Mouse (Mus musculus) right cerebral cortex, postnatal 4 days (tissue): Measurements from ENCODE around the gene Dusp15.
A peak's percentile ranks its signal among the peaks of the same experiment; 100 is the strongest.

Experiments
- DNase-seq: peaks from one replicate; pipeline ENCODE4 v3.0.0-alpha.2; 2022

The Dusp15 gene

GRCm38 (mm10) chr2:152951065-152951849 lies at the start of gene Dusp15:
TSS of gene Dusp15 (minus strand) at chr2:152951698.
- peak; percentile 73 for DNase-seq

DNA sequence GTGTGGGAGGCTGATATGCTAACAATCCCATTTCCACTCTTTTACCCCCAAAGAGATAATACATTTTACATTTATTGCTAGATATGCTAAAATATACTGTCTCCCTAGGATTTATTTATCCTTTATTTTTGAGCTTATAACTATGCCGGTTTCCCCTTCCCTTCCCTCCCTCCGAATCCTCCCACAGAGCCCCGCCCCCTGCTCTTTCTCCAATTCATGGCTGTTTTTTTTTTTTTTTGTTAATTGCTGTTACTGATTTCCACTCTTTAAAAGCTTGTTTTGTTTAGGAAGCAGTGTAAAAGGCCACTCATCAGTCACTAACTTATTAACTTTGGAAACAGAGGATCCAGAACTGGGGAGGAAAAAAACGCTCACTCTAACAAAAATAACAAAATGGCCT lies 45.5 kb upstream of the Dusp15 start:
- no peak for DNase-seq

DNA sequence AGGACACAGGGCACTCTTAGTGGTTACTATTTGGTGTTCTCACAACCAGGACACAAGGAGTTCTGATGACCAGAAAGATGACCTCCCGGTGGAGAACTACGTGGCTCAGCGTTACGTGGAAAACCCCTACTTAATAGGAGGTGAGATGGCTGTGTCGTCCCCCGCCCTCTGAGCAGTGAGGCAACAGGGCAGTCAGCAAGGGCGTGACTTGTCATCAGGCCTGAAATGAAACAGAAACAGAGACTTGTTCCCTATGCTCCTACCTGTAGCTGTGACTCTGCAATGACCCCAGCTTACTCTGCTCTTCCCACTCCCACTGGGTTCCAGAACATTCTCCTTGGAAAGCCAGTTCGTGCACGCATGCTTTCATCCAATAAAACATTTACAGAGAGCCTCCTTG lies 40.0 kb upstream of the Dusp15 start:
- DNase-seq: no peak

DNA sequence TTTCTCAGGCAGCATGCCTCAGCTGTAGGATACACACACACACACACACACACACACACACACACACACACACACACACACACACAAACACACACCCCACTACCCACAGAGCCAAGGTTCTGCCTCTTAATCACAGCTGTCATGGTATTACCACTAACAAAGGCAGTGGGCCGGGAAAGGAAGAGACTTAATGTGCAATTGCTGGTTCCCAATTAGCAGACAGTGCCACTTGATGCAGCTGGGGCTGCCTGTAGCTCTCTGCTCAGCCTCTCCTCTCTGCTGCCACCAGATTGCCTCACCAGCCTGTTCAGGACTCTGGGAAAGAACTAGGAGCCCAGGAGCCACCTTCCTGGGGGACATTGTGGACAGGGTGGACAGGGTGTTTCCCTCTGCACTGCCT lies 34.1 kb upstream of the Dusp15 start:
- DNase-seq: no peak

DNA sequence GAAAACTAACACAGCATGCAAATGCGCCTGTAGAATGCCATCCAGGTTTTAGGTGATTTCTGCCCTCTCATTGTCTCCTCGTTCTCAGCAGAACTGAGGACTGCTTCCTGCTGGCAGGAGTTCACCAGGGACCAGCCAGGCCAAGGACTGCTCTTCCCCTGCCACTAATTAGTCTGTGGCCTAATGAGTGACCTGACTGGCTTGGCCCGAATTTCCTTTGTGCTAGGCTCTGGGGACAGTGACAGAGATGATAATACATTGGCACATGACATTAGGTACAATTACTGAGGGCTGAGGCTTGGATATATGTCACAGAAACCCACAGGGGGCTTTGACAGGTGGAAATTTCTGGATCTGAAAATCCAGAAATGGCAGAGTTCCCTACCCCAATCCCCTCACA lies 25.5 kb upstream of the Dusp15 start:
- no peak for DNase-seq

DNA sequence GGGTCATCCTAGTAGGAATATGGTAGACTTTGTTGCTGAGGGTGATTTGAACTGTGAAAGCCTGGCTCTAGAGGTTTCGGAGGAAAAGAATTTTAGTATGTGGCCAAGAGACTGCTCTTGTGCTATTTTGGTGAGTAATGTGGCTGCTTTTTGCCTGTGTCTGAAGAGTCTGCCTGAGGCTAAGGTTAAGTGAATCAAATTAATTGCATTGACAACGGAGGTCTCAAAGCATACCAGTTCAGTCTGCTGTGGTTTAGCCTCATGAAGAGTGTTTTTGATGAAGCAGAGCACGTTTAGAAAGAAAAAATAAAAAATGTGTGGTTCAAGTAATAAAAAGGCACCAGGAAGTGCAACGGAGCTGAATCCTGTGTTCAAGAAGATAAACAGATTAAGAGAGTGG lies 14.1 kb upstream of the Dusp15 start:
- DNase-seq: no peak

GRCm38 (mm10) chr2:152962091-152962793 lies 10.7 kb upstream of the Dusp15 start, which contains the start of gene Ttll9:
TSS of gene Ttll9 (plus strand) at chr2:152962485.
- DNase-seq: peak; percentile 71

- no peak for DNase-seq
Measured at GRCm38 (mm10) chr2:152958116-152958515, 6.6 kb upstream of the Dusp15 start.

GRCm38 (mm10) chr2:152951850-152952720 lies 587 bp upstream of the Dusp15 start:
- no peak for DNase-seq

GRCm38 (mm10) chr2:152950358-152951064 lies 987 bp downstream of the Dusp15 start:
- no peak for DNase-seq

DNA sequence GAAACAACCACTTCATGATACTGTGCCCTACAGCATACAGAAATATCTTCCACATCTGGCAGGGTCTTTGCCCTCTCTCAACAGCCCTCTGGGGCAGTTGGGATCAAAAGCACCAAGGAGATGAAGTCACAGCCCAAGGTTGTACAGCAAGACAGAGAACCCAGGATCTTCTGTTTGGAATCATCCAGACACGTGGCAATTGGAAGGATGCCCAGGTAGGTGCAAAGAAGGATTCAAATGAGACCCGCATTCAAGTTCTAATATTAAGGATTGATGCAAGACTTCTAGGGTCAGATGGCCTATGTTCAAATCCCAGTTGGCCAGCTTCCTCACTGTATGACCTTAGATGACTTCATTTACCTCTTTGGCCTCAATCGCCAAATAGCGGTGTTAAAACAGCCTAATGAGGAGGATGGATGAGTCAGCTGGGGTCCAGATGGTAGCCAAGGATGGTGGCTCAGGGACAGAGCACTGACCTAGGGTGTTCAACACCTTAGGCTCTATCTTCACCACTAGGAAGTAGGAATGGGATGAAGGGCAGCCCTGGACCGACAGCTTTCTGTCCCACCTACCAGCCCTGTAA lies 3.0 kb downstream of the Dusp15 start:
- DNase-seq: no peak

DNA sequence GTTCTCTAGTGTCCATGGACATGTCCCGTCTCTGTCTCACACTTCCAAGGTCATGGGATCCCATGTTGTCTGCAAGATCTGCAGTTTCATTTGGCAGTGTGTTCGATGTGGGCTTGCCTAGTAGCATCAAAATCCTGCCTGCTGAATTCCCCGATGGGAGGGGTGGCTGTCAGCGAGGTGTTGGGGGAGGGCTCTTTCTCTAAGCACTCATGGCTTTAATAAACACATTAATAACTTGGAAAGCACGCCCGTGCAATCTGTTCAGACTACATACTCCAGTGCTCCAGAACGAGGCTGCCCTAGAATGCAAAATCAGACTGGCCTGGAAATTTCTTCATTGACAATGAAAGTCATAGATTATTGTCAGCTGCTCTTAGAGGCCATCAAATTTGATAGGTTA lies 4.4 kb downstream of the Dusp15 start:
- no peak for DNase-seq

DNA sequence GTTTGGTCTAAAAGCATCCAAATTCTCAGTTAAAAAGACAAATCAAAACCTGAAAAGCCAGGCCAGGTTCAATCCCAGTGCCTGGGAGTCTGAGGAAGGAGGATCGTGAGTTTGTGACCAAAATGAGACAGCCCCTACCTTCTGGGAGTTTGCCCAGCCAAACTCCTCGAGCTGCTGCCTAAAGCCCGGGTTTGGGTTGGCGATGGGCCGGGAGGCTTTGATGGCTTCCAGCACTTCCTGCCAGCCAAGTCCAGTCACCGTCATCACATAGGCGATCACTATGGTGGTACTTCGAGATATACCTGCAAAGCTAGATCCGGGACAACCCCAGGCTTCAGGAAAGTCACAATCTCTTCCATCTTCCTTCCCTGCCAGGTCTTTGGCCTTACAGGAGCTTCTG lies 7.5 kb downstream of the Dusp15 start:
- DNase-seq: no peak

- DNase-seq: no peak
Measured at GRCm38 (mm10) chr2:152943568-152943967, 7.9 kb downstream of the Dusp15 start.

DNA sequence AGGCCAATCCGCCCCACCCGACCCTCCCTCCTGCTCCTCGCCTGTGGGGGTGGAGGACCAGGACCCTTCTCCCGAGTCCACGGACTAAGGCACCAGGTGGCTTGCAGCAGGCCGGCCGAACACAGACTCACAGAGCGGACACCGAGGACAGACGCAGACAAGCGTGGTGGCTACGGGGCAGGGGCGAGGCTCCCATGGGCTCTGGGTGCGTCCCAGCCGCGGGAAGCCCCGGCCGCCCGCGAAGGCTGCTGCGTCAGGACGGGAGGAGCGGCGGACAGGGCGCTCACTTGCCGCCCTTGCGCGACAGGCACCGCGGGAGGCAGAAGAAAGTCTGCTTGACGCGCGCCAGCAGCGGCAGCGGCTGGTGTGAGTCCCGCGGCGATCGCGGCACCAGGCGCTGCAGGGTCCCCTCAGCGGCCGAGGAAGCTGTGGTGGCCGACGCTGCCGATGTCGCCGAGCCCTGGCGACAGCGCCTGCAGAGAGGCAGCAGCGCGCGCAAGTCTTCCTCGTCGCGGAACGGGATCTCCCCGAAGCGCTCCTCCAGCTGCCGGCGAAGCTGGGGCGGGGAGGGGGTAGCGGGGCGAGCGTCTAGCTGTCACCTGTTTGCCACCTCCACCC lies 8.5 kb downstream of the Dusp15 start:
- DNase-seq: peak; percentile 19

DNA sequence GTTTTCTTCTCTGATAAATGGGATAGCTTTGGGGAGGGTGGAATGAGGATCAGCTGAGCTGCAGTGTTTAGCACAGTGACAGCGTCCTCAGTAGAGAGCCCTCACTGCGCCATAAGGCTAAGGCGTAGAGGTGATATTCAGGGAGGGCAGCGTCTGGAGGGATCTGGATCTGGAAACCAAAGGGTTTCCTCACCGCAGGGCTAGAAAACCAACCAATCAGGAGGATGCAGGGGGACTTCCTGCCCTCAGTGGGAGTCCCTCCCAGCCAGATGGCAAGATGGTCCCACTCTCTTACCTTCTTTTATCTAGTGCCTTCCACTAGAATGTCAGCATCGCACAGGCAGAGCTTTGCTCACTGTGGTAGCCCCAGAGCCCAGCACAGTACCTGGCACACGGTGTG lies 9.7 kb downstream of the Dusp15 start:
- no peak for DNase-seq

DNA sequence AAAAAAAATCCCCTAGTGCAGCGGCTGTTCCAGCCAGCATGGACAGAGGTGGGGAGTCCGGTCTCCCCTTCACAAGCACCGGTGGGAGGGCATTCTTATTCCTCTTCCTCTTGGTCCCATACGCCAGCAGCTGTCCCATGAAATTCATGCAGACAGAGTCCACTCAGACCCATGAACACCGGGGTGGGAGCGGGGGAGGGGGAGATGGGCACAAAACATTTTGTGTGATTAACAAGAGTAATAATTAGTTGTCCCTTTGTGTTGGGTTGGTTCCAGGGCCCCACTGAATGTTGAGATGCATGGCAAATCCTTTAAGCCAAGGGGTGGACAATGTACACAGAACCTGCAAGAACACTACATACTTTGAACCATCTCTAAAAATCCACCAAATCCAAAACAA lies 10.4 kb downstream of the Dusp15 start:
- no peak for DNase-seq

DNA sequence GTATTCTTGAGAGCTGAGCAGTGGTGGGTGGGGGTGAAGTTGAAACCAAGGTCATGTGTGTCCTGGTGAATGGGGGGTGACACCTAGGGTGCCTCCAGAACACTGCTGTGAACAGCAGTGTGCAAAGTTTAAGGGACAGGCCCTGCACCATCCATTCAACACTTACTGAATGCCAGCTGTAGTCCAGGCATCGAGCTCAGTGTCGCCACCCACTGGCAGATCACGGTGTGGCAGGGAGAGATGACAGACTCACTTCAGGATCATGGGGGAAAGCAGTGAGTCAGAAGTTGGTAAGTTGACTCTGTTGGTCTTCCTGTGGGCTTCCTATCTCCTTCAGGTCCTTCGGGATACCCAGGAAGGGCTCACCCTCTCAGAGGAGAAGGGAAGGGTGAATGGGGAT lies 11.7 kb downstream of the Dusp15 start:
- DNase-seq: peak; percentile 62

DNA sequence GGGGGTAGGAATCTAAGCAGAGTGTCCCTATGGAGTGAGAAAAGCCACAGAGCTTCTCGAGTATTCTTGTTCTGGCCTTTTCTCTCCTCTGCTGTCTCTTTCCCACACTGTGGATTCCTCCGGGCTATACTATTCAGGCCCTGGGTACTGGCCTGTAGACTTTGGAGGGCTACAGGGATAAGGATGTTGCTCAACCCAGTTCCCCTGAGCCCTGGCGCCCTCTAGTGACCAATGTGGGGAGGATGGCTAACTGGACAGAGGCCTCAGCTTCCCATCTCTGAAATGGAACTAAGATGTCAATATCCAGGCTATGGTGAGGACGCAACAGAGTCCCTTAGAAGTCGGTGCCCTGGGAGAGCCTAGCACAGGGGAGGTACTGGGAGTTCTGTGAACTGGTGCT lies 17.9 kb downstream of the Dusp15 start:
- DNase-seq: peak; percentile 47

- DNase-seq: no peak
Measured at GRCm38 (mm10) chr2:152933048-152933447, 18.4 kb downstream of the Dusp15 start, which contains the start of gene Foxs1. TSS of gene Foxs1 (minus strand) at chr2:152933208.

DNA sequence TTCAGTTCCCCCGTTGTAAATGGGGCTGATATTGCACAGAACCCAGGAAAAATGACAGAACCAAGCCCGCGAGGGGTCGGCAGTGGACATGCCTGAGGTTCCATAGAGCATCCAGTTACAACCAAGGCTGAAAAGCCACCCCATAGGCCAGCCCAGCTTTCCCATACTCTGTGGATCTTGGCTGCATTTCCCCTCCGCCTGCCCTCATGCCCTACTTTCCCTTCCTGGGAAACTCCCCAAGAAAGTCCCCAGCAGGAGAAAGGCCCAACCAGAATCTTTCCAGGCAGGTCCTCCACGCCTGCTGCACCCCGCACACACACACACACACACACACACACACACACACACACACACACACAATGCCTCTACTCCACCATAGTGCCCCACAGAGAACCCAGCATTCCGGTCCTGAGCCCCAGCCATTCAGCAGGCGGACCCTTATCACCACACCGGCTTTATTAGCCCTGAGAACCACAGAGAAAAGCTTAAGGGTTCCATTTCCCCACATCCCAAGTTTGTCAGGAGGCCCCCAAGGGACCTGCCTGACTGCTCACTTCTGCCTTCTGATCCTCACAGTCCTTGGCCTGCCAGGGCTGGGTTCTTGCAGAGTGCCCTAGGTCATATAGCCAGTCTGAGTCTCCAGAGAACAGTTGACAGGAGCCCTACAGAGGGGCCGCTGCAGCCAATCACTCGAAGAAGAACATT lies 19.9 kb downstream of the Dusp15 start:
- no peak for DNase-seq
